ENCODE assay signal across 16 mouse cellular contexts in genomic region chr1:104226901-104227300, GRCm38 (mm10).
DNase-seq lines count a peak whose midpoint lies in the region; ATAC-seq lines count a peak whose summit lies in the region.
"Had no signal": no experiment of that assay in that cellular context is flagged by ENCODE, and none has a peak within 500 bp of the region (broad histone marks: within the 10 kb centered on the region; RNA-seq: fewer than 3 reads in every experiment).

No protein-coding gene starts in this region.

- no peak for ATAC-seq in liver, embryonic 11.5 days (replicated peaks; ENCODE audit: low FRiP score)

- peak; percentile 64 for DNase-seq in layer of hippocampus, adult 11-12 months (ENCODE audit: low spot score)
- no peak for DNase-seq in layer of hippocampus, postnatal 25 days (ENCODE audit: extremely low spot score in 1 of 2, low spot score in 1 of 2)
- DNase-seq in layer of hippocampus, adult 8-10 months (ENCODE audit: low spot score in 2 of 2): peak; percentile 59 to 71
- peak; percentile 67 to 79 for DNase-seq in left cerebral cortex, postnatal 14 days (ENCODE audit: low spot score in 2 of 2)
- peak; percentile 94 for DNase-seq in telencephalon, adult 2 months (ENCODE audit: low read depth, low spot score)
- DNase-seq in liver, embryonic 11.5 days (ENCODE audit: low spot score): no peak
- DNase-seq in heart, adult 8-10 months (ENCODE audit: low spot score): no peak
- DNase-seq in spleen, postnatal 14 days (ENCODE audit: low spot score in 2 of 2): no peak
- DNase-seq: B cell, adult 2 months; cerebellum, adult 8-10 months; heart, adult 11 months; liver; thymus, adult 18-20 months had no signal

- no peak overlapping the region for H3K9ac ChIP-seq in liver, embryonic 11.5 days (ENCODE audit: low read depth, low read length)
- H3K9ac ChIP-seq: lung, embryonic 15.5 days had no signal

- no peaks in the 10 kb centered on the region for H3K27me3 ChIP-seq in liver, embryonic 11.5 days (replicated peaks; ENCODE audit: control insufficient read depth, insufficient read depth, low read length)
- H3K27me3 ChIP-seq: lung, embryonic 15.5 days; megakaryocyte, embryonic 14.5 days had no signal

- intact Hi-C loops in left cerebral cortex, postnatal 14 days (cut with DNase I): loop anchor here (5.0 kb wide), 1 partner anchor 540 kb away; the partner anchor contains the start of gene Cdh20

- H3K4me2 ChIP-seq in liver, embryonic 11.5 days: no peak overlapping the region
- H3K4me2 ChIP-seq: lung, embryonic 15.5 days had no signal

- H3K9me3 ChIP-seq in liver, embryonic 11.5 days (ENCODE audit: control insufficient read depth, low read length): no peaks in the 10 kb centered on the region
- H3K9me3 ChIP-seq: lung, embryonic 15.5 days had no signal

- no peak overlapping the region for H3K4me3 ChIP-seq in liver, embryonic 11.5 days (ENCODE audit: low read depth, low read length)
- H3K4me3 ChIP-seq: lung, embryonic 15.5 days; megakaryocyte, embryonic 14.5 days had no signal

- 74% methylated on average over 3 of the region's 3 CpGs for WGBS in liver, embryonic 11.5 days

- H3K36me3 ChIP-seq in liver, embryonic 11.5 days (ENCODE audit: control insufficient read depth, insufficient read depth, low read length): no peaks in the 10 kb centered on the region
- H3K36me3 ChIP-seq: lung, embryonic 15.5 days had no signal

- H3K4me1 ChIP-seq in liver, embryonic 11.5 days (replicated peaks; ENCODE audit: control insufficient read depth, insufficient read depth, low read length): no peaks in the 10 kb centered on the region
- H3K4me1 ChIP-seq: lung, embryonic 15.5 days; megakaryocyte, embryonic 14.5 days had no signal

- no peak overlapping the region for H3K27ac ChIP-seq in liver, embryonic 11.5 days (ENCODE audit: low read depth, low read length)
- H3K27ac ChIP-seq: kidney, postnatal 0 days; lung, embryonic 15.5 days had no signal

Comparison
In these comparisons a context has a peak if more than half of its experiments do, and no peak if none do; other contexts are left out.
1. DNase-seq: peak in layer of hippocampus, adult 11-12 months (single experiment), layer of hippocampus, adult 8-10 months (2 of 2), left cerebral cortex, postnatal 14 days (2 of 2) and telencephalon, adult 2 months (single experiment); none in layer of hippocampus, postnatal 25 days (0 of 2), liver, embryonic 11.5 days (single experiment), heart, adult 8-10 months (single experiment) and spleen, postnatal 14 days (0 of 2).